Mouse (Mus musculus): ENCODE measurements around the gene Creg1. TPM values are rescaled to one million over a fixed set of nuclear protein-coding genes. Genes with fewer than 3 reads are reported as not detected.

The Creg1 gene
- polyA plus RNA-seq, 1 experiment from 2014 or later: 38.2 TPM

DNA sequence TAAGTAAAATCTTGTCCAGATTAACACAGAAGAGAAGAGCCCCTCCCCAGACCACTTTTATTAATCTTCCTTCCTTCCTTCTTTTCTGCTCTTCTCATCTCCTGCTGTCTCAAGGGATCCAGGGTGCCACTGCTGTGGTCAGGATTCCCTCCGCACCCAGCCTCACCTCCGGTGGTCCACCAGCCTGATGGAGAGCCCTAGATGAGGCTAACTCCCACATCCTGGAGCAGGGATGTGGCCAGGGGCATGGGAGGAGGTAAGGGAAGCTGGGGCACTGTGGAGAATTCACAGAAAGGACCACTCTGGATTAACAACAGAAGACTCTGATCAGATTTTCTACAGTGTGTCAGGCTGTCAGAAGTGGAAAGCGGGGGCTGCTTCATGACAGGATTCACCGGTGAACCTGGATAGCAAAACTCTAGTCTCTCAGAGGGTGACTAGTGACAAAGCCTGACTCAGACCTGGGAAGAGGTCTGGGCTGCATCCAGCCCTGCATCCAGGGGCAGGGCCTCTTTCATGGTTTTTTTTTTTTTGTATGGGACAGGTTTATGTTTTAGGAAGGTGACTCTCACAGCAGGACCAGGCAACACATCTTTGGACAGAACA, 38.4 kb upstream of the Creg1 start:
- H3K36me3 ChIP-seq (ENCODE audit: control insufficient read depth, insufficient read depth, low read length): no peaks in the 10 kb centered on the region
- no peak for ATAC-seq (ENCODE audit: low FRiP score)
- no peak for DNase-seq (ENCODE audit: low spot score)
- WGBS: 66% methylated on average over 4 of the region's 4 CpGs
- H3K4me2 ChIP-seq (replicated peaks; ENCODE audit: low read depth, low read length): no peak overlapping the region
- H3K9ac ChIP-seq (ENCODE audit: low read depth, low read length): no peak overlapping the region
- H3K4me3 ChIP-seq (ENCODE audit: low read depth, low read length): no peak overlapping the region
- no peaks in the 10 kb centered on the region for H3K4me1 ChIP-seq (replicated peaks; ENCODE audit: control insufficient read depth, insufficient read depth, low read length)
- no peaks in the 10 kb centered on the region for H3K9me3 ChIP-seq (ENCODE audit: control insufficient read depth, low read length)
- no peaks in the 10 kb centered on the region for H3K27me3 ChIP-seq (ENCODE audit: control insufficient read depth, insufficient read depth, low read length)
- H3K27ac ChIP-seq (ENCODE audit: low read depth, low read length): no peak overlapping the region

DNA sequence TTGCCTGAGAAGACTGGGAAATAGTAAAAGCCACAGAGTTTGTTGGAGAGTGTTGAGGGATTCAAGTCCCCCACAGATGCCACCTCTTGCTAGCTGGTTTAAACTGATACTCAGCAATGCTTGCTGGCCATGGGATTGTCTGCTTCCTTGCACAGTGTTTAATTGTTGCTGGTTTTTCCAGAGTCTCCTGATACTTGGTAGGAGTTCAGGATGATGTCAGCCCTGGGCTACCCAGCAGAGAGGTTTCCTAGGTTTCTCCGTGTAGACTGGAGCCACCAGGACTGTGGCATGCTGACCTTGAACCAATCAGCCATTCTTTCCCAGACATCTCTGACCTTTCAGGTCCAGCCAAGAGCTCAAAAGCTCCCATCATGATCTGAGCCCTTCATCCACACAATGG, 36.6 kb upstream of the Creg1 start:
- no peak for DNase-seq (ENCODE audit: low spot score)
- WGBS: 25% methylated on average over 1 of the region's 1 CpGs
- no peaks in the 10 kb centered on the region for H3K27me3 ChIP-seq (ENCODE audit: control insufficient read depth, insufficient read depth, low read length)
- H3K4me1 ChIP-seq (replicated peaks; ENCODE audit: control insufficient read depth, insufficient read depth, low read length): no peaks in the 10 kb centered on the region
- H3K9me3 ChIP-seq (ENCODE audit: control insufficient read depth, low read length): no peaks in the 10 kb centered on the region
- H3K4me3 ChIP-seq (ENCODE audit: low read depth, low read length): no peak overlapping the region
- no peak overlapping the region for H3K9ac ChIP-seq (ENCODE audit: low read depth, low read length)
- no peak overlapping the region for H3K27ac ChIP-seq (ENCODE audit: low read depth, low read length)
- ATAC-seq (ENCODE audit: low FRiP score): no peak
- H3K4me2 ChIP-seq (replicated peaks; ENCODE audit: low read depth, low read length): no peak overlapping the region
- H3K36me3 ChIP-seq (ENCODE audit: control insufficient read depth, insufficient read depth, low read length): no peaks in the 10 kb centered on the region

DNA sequence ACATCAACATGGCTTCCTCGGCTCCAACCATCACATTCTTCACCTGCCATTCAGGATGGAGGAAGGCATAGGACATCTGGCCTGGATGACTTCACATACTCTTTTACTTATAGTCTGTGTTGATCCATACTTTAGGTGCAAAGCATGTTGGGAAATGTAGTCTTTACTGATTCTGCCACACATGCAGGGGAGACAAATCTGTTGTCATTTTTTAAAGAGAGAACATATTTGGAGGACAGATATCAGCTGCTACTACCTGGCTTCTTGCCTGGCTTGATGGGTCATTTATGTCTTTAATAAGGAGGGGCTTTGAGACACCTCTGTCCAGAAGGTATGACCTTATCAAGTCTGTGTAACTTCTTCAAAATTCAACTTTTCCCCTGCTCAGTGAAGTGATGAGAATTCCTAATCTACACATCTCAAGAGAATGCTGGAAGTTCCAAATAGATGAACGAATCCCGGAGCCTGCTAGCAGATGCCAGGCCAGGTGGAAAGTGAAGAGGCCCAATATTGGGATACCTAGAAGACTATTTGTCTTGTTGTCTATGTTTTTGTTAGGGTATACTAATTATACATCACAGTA, 35.4 kb upstream of the Creg1 start:
- Histone ChIP-seq H3K9me3 (ENCODE audit: control insufficient read depth, low read length) (no peaks in the 10 kb centered on the region), H3K4me2 (replicated peaks; ENCODE audit: low read depth, low read length) (no peak overlapping the region), H3K27me3 (ENCODE audit: control insufficient read depth, insufficient read depth, low read length) (no peaks in the 10 kb centered on the region), H3K9ac (ENCODE audit: low read depth, low read length) (no peak overlapping the region), H3K36me3 (ENCODE audit: control insufficient read depth, insufficient read depth, low read length) (no peaks in the 10 kb centered on the region), H3K4me3 (ENCODE audit: low read depth, low read length) (no peak overlapping the region), H3K27ac (ENCODE audit: low read depth, low read length) (no peak overlapping the region), H3K4me1 (replicated peaks; ENCODE audit: control insufficient read depth, insufficient read depth, low read length) (no peaks in the 10 kb centered on the region)
- ATAC-seq (ENCODE audit: low FRiP score): no peak
- DNase-seq (ENCODE audit: low spot score): no peak
- 93% methylated on average over 3 of the region's 3 CpGs for WGBS

DNA sequence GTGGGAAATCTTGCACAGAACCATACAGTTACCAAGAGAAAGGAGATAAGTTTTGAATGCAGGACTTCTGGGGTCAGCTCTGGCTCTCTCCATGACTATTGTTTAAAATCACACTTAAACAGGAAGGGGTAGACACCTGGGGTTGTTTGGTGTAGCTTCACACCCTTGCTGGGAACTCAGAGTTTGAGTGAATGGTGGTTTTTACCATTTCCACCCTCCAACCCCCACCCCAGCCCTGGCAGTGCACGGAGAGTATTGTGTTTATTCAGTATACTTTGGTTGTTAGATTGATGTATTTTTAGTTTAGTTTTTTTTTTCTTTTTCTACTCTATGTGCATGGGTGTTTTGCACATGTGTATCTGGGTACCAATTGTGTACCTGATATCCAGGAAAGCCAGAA, 33.4 kb upstream of the Creg1 start:
- no peak for ATAC-seq (ENCODE audit: low FRiP score)
- no peak overlapping the region for H3K4me3 ChIP-seq (ENCODE audit: low read depth, low read length)
- WGBS: 50% methylated on average over 1 of the region's 1 CpGs

DNA sequence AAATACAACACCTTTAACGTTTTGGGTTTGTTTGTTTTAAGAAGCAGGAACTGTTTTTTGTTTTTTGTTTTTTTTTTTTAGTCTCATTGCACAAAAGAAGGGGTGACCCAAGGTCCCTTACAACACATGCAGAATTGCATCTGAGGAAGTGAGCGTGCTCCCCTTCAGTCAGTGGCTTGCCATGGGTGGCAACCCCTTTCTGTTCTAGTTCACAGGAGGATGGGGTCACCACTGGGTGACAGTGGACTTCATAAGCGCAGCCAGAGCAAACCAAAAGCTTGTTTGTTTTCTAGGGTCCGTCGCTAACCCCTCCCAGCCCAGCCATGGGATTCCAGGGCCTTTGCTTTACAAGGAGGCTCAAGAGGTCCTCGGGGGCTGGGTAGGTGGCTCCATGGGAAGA, 32.0 kb upstream of the Creg1 start:
- no peaks in the 10 kb centered on the region for H3K27me3 ChIP-seq (ENCODE audit: control insufficient read depth, insufficient read depth, low read length)
- H3K27ac ChIP-seq (ENCODE audit: low read depth, low read length): no peak overlapping the region
- WGBS: 77% methylated on average over 6 of the region's 6 CpGs
- no peak overlapping the region for H3K4me3 ChIP-seq (ENCODE audit: low read depth, low read length)
- no peak overlapping the region for H3K4me2 ChIP-seq (replicated peaks; ENCODE audit: low read depth, low read length)
- H3K4me1 ChIP-seq (replicated peaks; ENCODE audit: control insufficient read depth, insufficient read depth, low read length): no peaks in the 10 kb centered on the region
- DNase-seq (ENCODE audit: low spot score) (no peak), ATAC-seq (ENCODE audit: low FRiP score) (no peak)
- H3K36me3 ChIP-seq (ENCODE audit: control insufficient read depth, insufficient read depth, low read length): no peaks in the 10 kb centered on the region
- no peak overlapping the region for H3K9ac ChIP-seq (ENCODE audit: low read depth, low read length)
- no peaks in the 10 kb centered on the region for H3K9me3 ChIP-seq (ENCODE audit: control insufficient read depth, low read length)

More for the DNA sequence above, 33.4 kb upstream of the Creg1 start:
- no peak overlapping the region for H3K4me2 ChIP-seq (replicated peaks; ENCODE audit: low read depth, low read length)
- no peak for DNase-seq (ENCODE audit: low spot score)
- H3K4me1 ChIP-seq (replicated peaks; ENCODE audit: control insufficient read depth, insufficient read depth, low read length): no peaks in the 10 kb centered on the region
- H3K27ac ChIP-seq (ENCODE audit: low read depth, low read length): no peak overlapping the region
- no peaks in the 10 kb centered on the region for H3K9me3 ChIP-seq (ENCODE audit: control insufficient read depth, low read length)
- no peak overlapping the region for H3K9ac ChIP-seq (ENCODE audit: low read depth, low read length)
- H3K36me3 ChIP-seq (ENCODE audit: control insufficient read depth, insufficient read depth, low read length): no peaks in the 10 kb centered on the region
- no peaks in the 10 kb centered on the region for H3K27me3 ChIP-seq (ENCODE audit: control insufficient read depth, insufficient read depth, low read length)

DNA sequence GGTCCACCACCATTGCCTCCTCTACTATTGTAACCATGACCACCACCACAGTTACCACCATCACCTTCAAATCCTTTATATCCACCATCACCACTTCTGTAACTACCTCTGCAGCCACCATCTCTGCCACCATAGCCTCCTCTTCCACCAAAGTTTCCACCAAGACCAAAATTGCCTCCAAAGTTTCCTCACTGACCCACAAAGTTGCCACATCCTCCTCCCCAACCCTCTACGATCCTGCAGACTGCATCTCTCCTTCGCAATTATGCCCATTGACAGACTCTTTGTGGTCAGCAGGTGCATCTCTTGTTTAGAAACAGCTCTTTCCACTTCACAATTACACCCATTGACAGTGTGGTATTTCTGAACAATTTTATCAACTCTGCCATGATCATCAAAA, 28.7 kb upstream of the Creg1 start:
- H3K4me1 ChIP-seq (replicated peaks; ENCODE audit: control insufficient read depth, insufficient read depth, low read length): no peaks in the 10 kb centered on the region
- H3K9ac ChIP-seq (ENCODE audit: low read depth, low read length): no peak overlapping the region
- H3K36me3 ChIP-seq (ENCODE audit: control insufficient read depth, insufficient read depth, low read length): no peaks in the 10 kb centered on the region
- no peak for DNase-seq (ENCODE audit: low spot score)
- H3K27ac ChIP-seq (ENCODE audit: low read depth, low read length): no peak overlapping the region
- H3K27me3 ChIP-seq (ENCODE audit: control insufficient read depth, insufficient read depth, low read length): no peaks in the 10 kb centered on the region
- no peak for ATAC-seq (ENCODE audit: low FRiP score)
- no peaks in the 10 kb centered on the region for H3K9me3 ChIP-seq (ENCODE audit: control insufficient read depth, low read length)
- 93% methylated on average over 2 of the region's 2 CpGs for WGBS
- no peak overlapping the region for H3K4me3 ChIP-seq (ENCODE audit: low read depth, low read length)
- H3K4me2 ChIP-seq (replicated peaks; ENCODE audit: low read depth, low read length): no peak overlapping the region

DNA sequence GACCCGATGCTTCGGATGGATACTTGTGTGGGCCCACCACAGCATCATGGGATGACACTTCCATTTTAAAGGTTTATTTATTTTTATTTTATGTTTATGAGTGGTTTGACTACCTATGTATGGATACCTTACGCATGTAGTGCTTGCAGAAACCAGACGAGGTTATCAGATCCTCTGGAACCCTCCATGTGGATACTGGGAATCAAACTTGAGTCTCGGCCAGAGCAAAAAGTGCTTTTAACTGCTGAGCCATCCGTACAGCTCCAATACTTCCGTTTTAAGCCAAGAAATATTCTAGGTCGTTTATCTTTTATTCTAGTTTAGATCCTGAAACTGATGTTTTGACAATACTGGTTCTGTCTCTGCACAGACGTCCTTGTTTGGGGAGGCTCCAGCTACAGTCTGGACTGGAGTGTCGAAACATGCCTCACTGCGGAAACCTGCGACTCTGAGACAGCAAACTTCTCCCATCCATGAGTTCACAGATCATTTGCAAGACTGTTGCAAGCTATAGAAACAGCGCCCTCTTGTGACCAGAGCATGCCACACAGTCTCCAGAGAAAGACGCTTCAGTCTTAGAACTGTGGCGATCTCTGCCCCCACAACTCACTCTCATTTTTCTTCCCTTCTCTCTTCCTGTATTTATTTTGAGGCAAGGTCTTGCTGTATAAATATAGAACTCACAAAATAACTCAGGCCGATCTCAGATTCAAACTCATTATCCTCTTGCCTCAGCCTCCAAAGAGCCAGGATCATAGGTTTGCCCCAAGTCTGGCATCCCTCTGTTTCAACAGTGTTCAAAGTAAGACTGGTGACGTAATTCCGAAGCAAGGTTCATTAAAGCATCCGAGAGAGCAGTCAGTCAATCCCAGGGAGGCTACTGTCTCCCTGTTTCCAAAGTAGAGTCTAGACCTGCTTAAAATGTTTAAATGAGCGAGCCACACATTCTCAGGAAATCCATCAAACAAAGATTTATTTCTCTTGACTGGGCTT, 27.4 kb upstream of the Creg1 start:
- 42% methylated on average over 20 of the region's 20 CpGs for WGBS
- no peak overlapping the region for H3K9ac ChIP-seq (ENCODE audit: low read depth, low read length)
- ATAC-seq (ENCODE audit: low FRiP score) (peak; percentile 73), DNase-seq (ENCODE audit: low spot score) (peak; percentile 92)
- H3K4me2 ChIP-seq (replicated peaks; ENCODE audit: low read depth, low read length): no peak overlapping the region
- H3K4me3 ChIP-seq (ENCODE audit: low read depth, low read length): no peak overlapping the region
- no peaks in the 10 kb centered on the region for H3K4me1 ChIP-seq (replicated peaks; ENCODE audit: control insufficient read depth, insufficient read depth, low read length)
- no peaks in the 10 kb centered on the region for H3K9me3 ChIP-seq (ENCODE audit: control insufficient read depth, low read length)
- H3K27me3 ChIP-seq (ENCODE audit: control insufficient read depth, insufficient read depth, low read length): no peaks in the 10 kb centered on the region
- H3K27ac ChIP-seq (ENCODE audit: low read depth, low read length): no peak overlapping the region
- no peaks in the 10 kb centered on the region for H3K36me3 ChIP-seq (ENCODE audit: control insufficient read depth, insufficient read depth, low read length)

DNA sequence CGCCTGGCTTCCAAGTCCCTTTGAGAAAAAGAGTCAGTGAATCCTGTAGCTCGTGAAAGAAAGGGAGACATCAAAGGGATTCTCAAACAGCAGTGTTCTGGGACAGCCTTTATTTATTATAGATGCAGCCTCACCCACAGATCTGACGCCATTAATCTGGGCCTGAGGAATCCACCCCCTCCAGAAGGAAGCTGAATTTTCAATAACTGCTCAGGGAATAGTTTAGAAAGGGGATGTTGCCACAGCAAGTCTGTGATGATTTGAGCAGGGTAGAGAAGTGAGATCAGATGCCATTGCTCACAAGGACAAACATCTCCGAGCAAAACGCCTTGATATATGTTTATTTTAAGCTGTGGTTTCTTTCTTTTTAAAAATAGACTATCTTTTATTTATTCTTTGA, 26.1 kb upstream of the Creg1 start:
- Histone ChIP-seq H3K27ac (ENCODE audit: low read depth, low read length) (no peak overlapping the region), H3K9me3 (ENCODE audit: control insufficient read depth, low read length) (no peaks in the 10 kb centered on the region), H3K9ac (ENCODE audit: low read depth, low read length) (no peak overlapping the region), H3K4me2 (replicated peaks; ENCODE audit: low read depth, low read length) (no peak overlapping the region), H3K27me3 (ENCODE audit: control insufficient read depth, insufficient read depth, low read length) (no peaks in the 10 kb centered on the region), H3K36me3 (ENCODE audit: control insufficient read depth, insufficient read depth, low read length) (no peaks in the 10 kb centered on the region), H3K4me3 (ENCODE audit: low read depth, low read length) (no peak overlapping the region), H3K4me1 (replicated peaks; ENCODE audit: control insufficient read depth, insufficient read depth, low read length) (no peaks in the 10 kb centered on the region)
- ATAC-seq (ENCODE audit: low FRiP score): no peak
- no peak for DNase-seq (ENCODE audit: low spot score)
- 46% methylated on average over 5 of the region's 5 CpGs for WGBS
